In genomic region chr6:136735766-136736165, GRCm38 (mm10) we compare ENCODE assay signal across 15 mouse cellular contexts. TPM values are rescaled to one million over a fixed set of nuclear protein-coding genes. Genes with fewer than 3 reads are reported as not detected.
DNase-seq lines count a peak whose midpoint lies in the region; ATAC-seq lines count a peak whose summit lies in the region.
"Had no signal": no experiment of that assay in that cellular context is flagged by ENCODE, and none has a peak within 500 bp of the region (broad histone marks: within the 10 kb centered on the region; RNA-seq: fewer than 3 reads in every experiment).

No protein-coding gene starts in this region.

- peak; percentile 49 for DNase-seq in midbrain, embryonic 11.5 days (ENCODE audit: low spot score, missing footprints)
- DNase-seq in thymus, postnatal 14 days, result peak; percentile 67
- DNase-seq in cerebellum, adult 11-12 months, result no peak
- no peak for DNase-seq in urinary bladder, postnatal 25 days (ENCODE audit: low spot score)
- DNase-seq in cerebellum, adult 18-20 months, result no peak
- DNase-seq: adrenal gland, postnatal 25 days; cerebellum, postnatal 25 days; gastrocnemius, postnatal 36 days had no signal

- ATAC-seq in midbrain, embryonic 11.5 days (ENCODE audit: low FRiP score), result no peak
- ATAC-seq in midbrain, embryonic 16.5 days, result no peak
- ATAC-seq in activated CD4-positive, CD25-positive, alpha-beta regulatory T cell, adult 4 months, result peak; percentile 99
- peak; percentile 70 for ATAC-seq in monocyte, adult 5-6 weeks (replicated peaks; ENCODE audit: insufficient number of reproducible peaks, low FRiP score, low TSS enrichment, poor library complexity, severe bottlenecking)

- no peaks in the 10 kb centered on the region for H3K27me3 ChIP-seq in midbrain, embryonic 11.5 days (ENCODE audit: control insufficient read depth, insufficient read depth, low read length)
- H3K27me3 ChIP-seq in midbrain, embryonic 16.5 days (ENCODE audit: control insufficient read depth, insufficient read depth, low read depth, low read length), result no peaks in the 10 kb centered on the region
- H3K27me3 ChIP-seq: limb, embryonic 15.5 days had no signal

- H3K36me3 ChIP-seq in midbrain, embryonic 11.5 days (ENCODE audit: control insufficient read depth, insufficient read depth, low read length), result no peaks in the 10 kb centered on the region
- H3K36me3 ChIP-seq in midbrain, embryonic 16.5 days (ENCODE audit: control insufficient read depth, insufficient read depth, low read length), result no peaks in the 10 kb centered on the region
- H3K36me3 ChIP-seq: hindbrain, embryonic 10.5 days; limb, embryonic 15.5 days had no signal

- H3K27ac ChIP-seq in midbrain, embryonic 11.5 days (ENCODE audit: low read depth, low read length), result no peak overlapping the region
- H3K27ac ChIP-seq in midbrain, embryonic 16.5 days (ENCODE audit: low read length), result no peak overlapping the region
- H3K27ac ChIP-seq: hindbrain, embryonic 10.5 days; limb, embryonic 15.5 days had no signal

- no peaks in the 10 kb centered on the region for H3K4me1 ChIP-seq in midbrain, embryonic 11.5 days (ENCODE audit: control insufficient read depth, insufficient read depth, low read length)
- no peaks in the 10 kb centered on the region for H3K4me1 ChIP-seq in midbrain, embryonic 16.5 days (ENCODE audit: control insufficient read depth, insufficient read depth, low read length)
- H3K4me1 ChIP-seq: hindbrain, embryonic 10.5 days; limb, embryonic 15.5 days had no signal

- H3K4me2 ChIP-seq in midbrain, embryonic 11.5 days, result no peak overlapping the region
- no peak overlapping the region for H3K4me2 ChIP-seq in midbrain, embryonic 16.5 days (ENCODE audit: low read length)
- H3K4me2 ChIP-seq: limb, embryonic 15.5 days had no signal

- no peak overlapping the region for H3K4me3 ChIP-seq in midbrain, embryonic 11.5 days (ENCODE audit: low read depth, low read length)
- no peak overlapping the region for H3K4me3 ChIP-seq in midbrain, embryonic 16.5 days (ENCODE audit: low read depth, low read length)
- H3K4me3 ChIP-seq: hindbrain, embryonic 10.5 days; limb, embryonic 15.5 days had no signal

- no peak overlapping the region for H3K9ac ChIP-seq in midbrain, embryonic 11.5 days (ENCODE audit: low read length)
- H3K9ac ChIP-seq in midbrain, embryonic 16.5 days (ENCODE audit: low read depth, low read length), result no peak overlapping the region
- H3K9ac ChIP-seq: limb, embryonic 15.5 days had no signal

- 84% methylated on average over 7 of the region's 7 CpGs for WGBS in midbrain, embryonic 11.5 days
- WGBS in midbrain, embryonic 16.5 days, result 87% methylated on average over 7 of the region's 7 CpGs

- H3K9me3 ChIP-seq in midbrain, embryonic 11.5 days (ENCODE audit: control insufficient read depth, low read length), result no peaks in the 10 kb centered on the region
- no peaks in the 10 kb centered on the region for H3K9me3 ChIP-seq in midbrain, embryonic 16.5 days (replicated peaks; ENCODE audit: control insufficient read depth, low read length, poor library complexity, severe bottlenecking)
- H3K9me3 ChIP-seq: hindbrain, embryonic 10.5 days; limb, embryonic 15.5 days had no signal

RNA-seq across cellular contexts. Expression of gene Gucy2c, which starts 45.8 kb away (rescaled TPM):
- 0.10 and 0.18 TPM in 2 replicates for polyA plus RNA-seq in midbrain, embryonic 11.5 days (2014; fragmentation: Nextera tagmentation; extraction: Ambion mirVana)
- 0.69 and 0.71 TPM in 2 replicates for polyA plus RNA-seq in midbrain, embryonic 16.5 days (2015; fragmentation: Nextera tagmentation; extraction: Ambion mirVana)
- polyA plus RNA-seq in activated CD4-positive, CD25-positive, alpha-beta regulatory T cell, adult 4 months (2017; shearing (Covaris generic)), result not detected
- 0.10 to 1.1 TPM in 2 of 3 replicates, not detected in the other for total RNA-seq in monocyte, adult 5-6 weeks (2017)
- total RNA-seq: adrenal gland, postnatal 25 days; gastrocnemius, postnatal 36 days; megakaryocyte-erythroid progenitor cell, adult 5-6 weeks had no signal
- polyA plus RNA-seq: heart, embryonic 14.5 days had no signal

Comparison
In these comparisons a context has a peak if more than half of its experiments do, and no peak if none do; other contexts are left out.
1. ATAC-seq: peak in activated CD4-positive, CD25-positive, alpha-beta regulatory T cell, adult 4 months (single experiment) and monocyte, adult 5-6 weeks (single experiment); none in midbrain, embryonic 11.5 days (single experiment) and midbrain, embryonic 16.5 days (single experiment).
2. DNase-seq: peak in midbrain, embryonic 11.5 days (single experiment) and thymus, postnatal 14 days (single experiment); none in cerebellum, adult 11-12 months (single experiment), urinary bladder, postnatal 25 days (single experiment) and cerebellum, adult 18-20 months (0 of 2).